Mouse (Mus musculus) midbrain, embryonic 12.5 days (tissue): ENCODE data around the gene Trim30a. TPM values are rescaled to one million over a fixed set of nuclear protein-coding genes. Genes with fewer than 3 reads are reported as not detected.

ENCODE experiments used
- ATAC-seq: fragments of 200-750 bp; cut with Nextera tagmentation; 2 replicates; pipeline ENCODE4 v1.8.0; 2017; ENCODE audit warnings: low read depth, moderate TSS enrichment, moderate library complexity; ENCODE audit not compliant: low FRiP score
- H3K27ac ChIP-seq: fragments of 300-500 bp; sonication (generic); replicated peaks from 2 replicates; pipeline ENCODE4 v1.5.1; 2016; ENCODE audit warnings: mild to moderate bottlenecking
- H3K27me3 ChIP-seq: fragments of 300-500 bp; sonication (generic); 2 replicates; pipeline ENCODE4 v1.6.1; 2016; ENCODE audit warnings: mild to moderate bottlenecking
- H3K36me3 ChIP-seq: fragments of 300-500 bp; sonication (generic); 2 replicates; pipeline ENCODE4 v1.6.1; 2016
- H3K4me1 ChIP-seq: fragments of 300-500 bp; sonication (generic); 2 replicates; pipeline ENCODE4 v1.6.1; 2016
- H3K4me2 ChIP-seq: fragments of 300-500 bp; sonication (generic); replicated peaks from 2 replicates; pipeline ENCODE4 v1.6.1; 2016; ENCODE audit warnings: mild to moderate bottlenecking, moderate library complexity
- H3K4me3 ChIP-seq: fragments of 300-500 bp; sonication (generic); 2 replicates; pipeline ENCODE4 v1.5.1; 2016; ENCODE audit warnings: mild to moderate bottlenecking
- H3K9ac ChIP-seq: fragments of 300-500 bp; sonication (generic); replicated peaks from 2 replicates; pipeline ENCODE4 v1.6.1; 2016; ENCODE audit warnings: mild to moderate bottlenecking, moderate library complexity
- H3K9me3 ChIP-seq: fragments of 300-500 bp; sonication (generic); 2 replicates; pipeline ENCODE4 v1.6.1; 2016; ENCODE audit warnings: mild to moderate bottlenecking
- polyA plus RNA-seq: library from polyadenylated mRNA; unstranded; fragments of >200 nt; fragmentation: Nextera tagmentation; extraction: Ambion mirVana; gene quantifications from 2 replicates; pipeline ENCODE4 v1.2.1, GENCODE M21; 2016

Trim30a gene
- polyA plus RNA-seq, 1 experiment from 2014 or later, result 0.94 TPM

- Histone ChIP-seq H3K4me1 (no peaks in the 10 kb centered on the region), H3K36me3 (no peaks in the 10 kb centered on the region), H3K4me2 (no peak overlapping the region), H3K4me3 (no peak overlapping the region), H3K9ac (no peak overlapping the region), H3K27ac (no peak overlapping the region), H3K27me3 (no peaks in the 10 kb centered on the region), H3K9me3 (no peaks in the 10 kb centered on the region)
- ATAC-seq, result no peak
Measured at GRCm38 (mm10) chr7:104366339-104366738, 98.7 kb downstream of the Trim30a start.

Other genes with a start within 250 kb of the Trim30a start
- gene Trim6, start 246.4 kb downstream of the Trim30a start, polyA plus RNA-seq, result 0.72 and 1.3 TPM in 2 replicates
- gene Trim34a, start 220.7 kb downstream of the Trim30a start, polyA plus RNA-seq, result 0.83 and 1.2 TPM in 2 replicates
- gene Trim5, start 177.1 kb downstream of the Trim30a start, polyA plus RNA-seq, result 0.10 and 0.16 TPM in 2 replicates
- gene Trim12a, start 149.7 kb downstream of the Trim30a start, polyA plus RNA-seq, result 2.7 and 2.8 TPM in 2 replicates
- not detected in 2 replicates for gene Trim34b, start 135.7 kb downstream of the Trim30a start, polyA plus RNA-seq
- 0.94 and 1.1 TPM in 2 replicates for gene Trim12c, start 111.8 kb downstream of the Trim30a start, polyA plus RNA-seq
- gene Trim30b, start 95.3 kb downstream of the Trim30a start, polyA plus RNA-seq, result not detected in 2 replicates
- 0.13 TPM in 1 of 2 replicates, not detected in the other for gene Trim30c, start 64.4 kb downstream of the Trim30a start, polyA plus RNA-seq
- 0.30 and 0.42 TPM in 2 replicates for gene Trim30d, start 42.7 kb upstream of the Trim30a start, polyA plus RNA-seq
- gene Olfr651, start 84.9 kb upstream of the Trim30a start, polyA plus RNA-seq, result not detected in 2 replicates
- gene Olfr652, start 95.7 kb upstream of the Trim30a start, polyA plus RNA-seq, result not detected in 2 replicates
- 0.17 TPM in 1 of 2 replicates, not detected in the other for gene Olfr653, start 112.1 kb upstream of the Trim30a start, polyA plus RNA-seq
- not detected in 2 replicates for gene Olfr654, start 121.8 kb upstream of the Trim30a start, polyA plus RNA-seq
- not detected in 2 replicates for gene Olfr655, start 136.6 kb upstream of the Trim30a start, polyA plus RNA-seq
- gene Olfr656, start 148.8 kb upstream of the Trim30a start, polyA plus RNA-seq, result not detected in 2 replicates
- not detected in 2 replicates for gene Olfr657, start 159.6 kb upstream of the Trim30a start, polyA plus RNA-seq
- not detected in 2 replicates for gene Olfr658, start 182.1 kb upstream of the Trim30a start, polyA plus RNA-seq
- not detected in 2 replicates for gene Olfr659, start 201.6 kb upstream of the Trim30a start, polyA plus RNA-seq
- gene Olfr661, start 221.3 kb upstream of the Trim30a start, polyA plus RNA-seq, result not detected in 2 replicates